Mouse (Mus musculus) lung, postnatal 0 days (tissue): ENCODE results near the gene Cdk13.

ENCODE experiments used
- CTCF ChIP-seq: IDR thresholded peaks from 2 replicates; pipeline ENCODE4 v1.5.1; 2016; ENCODE audit warnings: antibody characterized with exemption, mild to moderate bottlenecking
- EP300 ChIP-seq: IDR thresholded peaks from 2 replicates; pipeline ENCODE4 v1.6.1; 2016; ENCODE audit warnings: antibody characterized with exemption, mild to moderate bottlenecking, control low read depth

GRCm38 (mm10) chr13:17689461-17689860 is 115.4 kb downstream of the Cdk13 start:
- TF ChIP-seq EP300 (no peak), CTCF (no peak)
